Mouse (Mus musculus) ES-E14 (cell line): ENCODE data around the gene Il17c. TPM values are rescaled to one million over a fixed set of nuclear protein-coding genes. Genes with fewer than 3 reads are reported as not detected.

Experiments
- DNase-seq: peaks from one replicate; pipeline ENCODE4 v3.0.0-alpha.2; 2013; ENCODE audit warnings: low read depth, low spot score
- H3K27ac ChIP-seq: 2 replicates; pipeline ENCODE4 v1.5.1; 2012; ENCODE audit warnings: low read depth, mild to moderate bottlenecking, low read length, moderate library complexity, mixed read lengths; ENCODE audit not compliant: poor library complexity, insufficient read depth, severe bottlenecking
- H3K36me3 ChIP-seq: 2 replicates; pipeline ENCODE4 v1.6.1; 2012; ENCODE audit warnings: mild to moderate bottlenecking, low read length, moderate library complexity, mixed read lengths; ENCODE audit not compliant: control insufficient read depth, poor library complexity, insufficient read depth, severe bottlenecking
- H3K4me1 ChIP-seq, 2 experiments: fragments of 150-350 bp in 1 of 2; sonication (generic) in 1 of 2; 2 replicates each; pipeline ENCODE4 v1.6.1; 2012; ENCODE audit warnings: low read length in 2 of 2, mild to moderate bottlenecking in 1 of 2, mixed read lengths in 1 of 2; ENCODE audit not compliant: control insufficient read depth in 2 of 2, insufficient read depth in 2 of 2, poor library complexity in 1 of 2
- H3K4me3 ChIP-seq, 2 experiments: fragments of 150-350 bp in 1 of 2; sonication (generic) in 1 of 2; 2 replicates each; pipeline ENCODE4 v1.5.1; 2012; ENCODE audit warnings: low read length in 2 of 2, low read depth in 1 of 2, mild to moderate bottlenecking in 1 of 2, mixed read lengths in 1 of 2; ENCODE audit not compliant: insufficient read depth in 1 of 2, poor library complexity in 1 of 2, severe bottlenecking in 1 of 2
- H3K9ac ChIP-seq: 2 replicates; pipeline ENCODE4 v1.6.1; 2012; ENCODE audit warnings: low read depth, mild to moderate bottlenecking, low read length, mixed read lengths; ENCODE audit not compliant: poor library complexity, insufficient read depth, severe bottlenecking
- H3K9me3 ChIP-seq: fragments of 150-350 bp; sonication (generic); 2 replicates; pipeline ENCODE4 v1.6.1; 2012; ENCODE audit warnings: low read depth, mild to moderate bottlenecking, low read length; ENCODE audit not compliant: control insufficient read depth, insufficient read depth
- CHD2 ChIP-seq: IDR thresholded peaks from 2 replicates; pipeline ENCODE4 v1.6.1; 2014; ENCODE audit warnings: mild to moderate bottlenecking, low read depth, low read length, inconsistent platforms
- HCFC1 ChIP-seq: IDR thresholded peaks from 2 replicates; pipeline ENCODE4 v1.6.1; 2012; ENCODE audit warnings: low read length, inconsistent platforms, borderline replicate concordance; ENCODE audit not compliant: insufficient read depth
- MAFK ChIP-seq: IDR thresholded peaks from 2 replicates; pipeline ENCODE4 v1.6.1; 2014; ENCODE audit warnings: mild to moderate bottlenecking, low read depth, low read length, inconsistent platforms; ENCODE audit not compliant: insufficient read depth
- ZC3H11A ChIP-seq: IDR thresholded peaks from 2 replicates; pipeline ENCODE4 v1.6.1; 2012; ENCODE audit warnings: low read depth, mild to moderate bottlenecking, inconsistent platforms, low read length, borderline replicate concordance
- ZNF384 ChIP-seq: IDR thresholded peaks from 2 replicates; pipeline ENCODE4 v1.6.1; 2012; ENCODE audit warnings: low read depth, low read length, inconsistent platforms
- in situ Hi-C, 2 experiments: fragments of 600-800 bp; cut with MboI; formaldehyde crosslinking; loops; one replicate each; pipeline ENCODE4 v1.15.1; 2025; ENCODE audit warnings: low sequenced_read_pairs in 2 of 2, inconsistent platforms in 1 of 2; ENCODE audit not compliant: unreplicated experiment in 2 of 2
- total RNA-seq: library from RNA; depleted of rRNA; stranded (reverse); fragments of 300-350 nt; gene quantifications from 2 replicates; pipeline ENCODE4 v1.2.3, GENCODE M21; 2012

Il17c gene
- total RNA-seq, 1 experiment = not detected

GRCm38 (mm10) chr8:122441326-122441725 is 19.5 kb downstream of the Il17c start:
- no peak for TF ChIP-seq MAFK
- peaks cover 0 to 22% of the 10 kb centered on the region in 2 experiments; a peak in 2 of 4 replicates for H3K4me1 ChIP-seq
- no peak for DNase-seq
- peaks cover 19% of the 10 kb centered on the region; the same call in 1 of the 2 replicates for H3K36me3 ChIP-seq
- H3K9ac ChIP-seq = no peak overlapping the region
- no peak overlapping the region for H3K27ac ChIP-seq
- in situ Hi-C loops = no loop called here
- no peaks in the 10 kb centered on the region for H3K9me3 ChIP-seq
- no peak overlapping the region for H3K4me3 ChIP-seq

GRCm38 (mm10) chr8:122442356-122442755 is 20.5 kb downstream of the Il17c start:
- Histone ChIP-seq H3K27ac (no peak overlapping the region), H3K9ac (peak overlapping the region; percentile 81; the same call in 1 of the 2 replicates), H3K4me3 (peak overlapping the region; percentile 84 to 97), H3K4me1 (peaks cover 0 to 15% of the 10 kb centered on the region in 2 experiments; a peak in 2 of 4 replicates), H3K36me3 (peaks cover 11% of the 10 kb centered on the region; the same call in 1 of the 2 replicates), H3K9me3 (no peaks in the 10 kb centered on the region)
- no peak for TF ChIP-seq MAFK
- TF ChIP-seq CHD2 = no peak
- TF ChIP-seq HCFC1 = no peak
- no peak for TF ChIP-seq ZNF384
- TF ChIP-seq ZC3H11A = no peak
- no peak for DNase-seq
- in situ Hi-C loops = no loop called here

DNA sequence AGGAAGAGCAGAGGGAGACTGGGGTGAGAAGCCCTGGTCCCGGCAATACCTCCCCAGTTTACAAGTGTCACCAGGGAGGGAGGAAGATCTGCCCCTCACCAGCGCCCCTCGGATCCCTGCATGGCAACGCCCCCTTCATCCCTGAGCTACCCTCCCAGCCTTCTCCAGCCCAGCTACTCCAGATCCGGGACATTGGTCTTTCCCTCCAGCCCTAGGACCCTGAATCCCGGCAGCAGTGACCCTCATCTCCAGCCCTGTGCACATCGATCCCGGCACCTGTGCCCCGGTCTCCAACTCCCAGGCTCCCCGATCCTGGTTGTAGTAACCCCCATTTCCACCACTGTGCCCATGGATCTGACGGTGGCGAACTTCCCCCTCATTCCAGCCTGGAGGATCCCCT is 21.0 kb downstream of the Il17c start:
- peak overlapping the region; percentile 81 for H3K9ac ChIP-seq
- TF ChIP-seq MAFK = no peak
- peak; percentile 15; the same call in 1 of the 2 replicates for TF ChIP-seq HCFC1
- no peak for TF ChIP-seq ZC3H11A
- 0 out of 2 replicates have a peak overlapping the region, but pooled peaks have one; percentile 35 for H3K27ac ChIP-seq
- peaks cover 0 to 12% of the 10 kb centered on the region in 2 experiments; a peak in 1 of 4 replicates for H3K4me1 ChIP-seq
- H3K4me3 ChIP-seq = peak overlapping the region; percentile 84 to 97
- no peak for DNase-seq
- H3K36me3 ChIP-seq = peaks cover 9% of the 10 kb centered on the region; the same call in 1 of the 2 replicates
- in situ Hi-C loops = no loop called here
- no peaks in the 10 kb centered on the region for H3K9me3 ChIP-seq

DNA sequence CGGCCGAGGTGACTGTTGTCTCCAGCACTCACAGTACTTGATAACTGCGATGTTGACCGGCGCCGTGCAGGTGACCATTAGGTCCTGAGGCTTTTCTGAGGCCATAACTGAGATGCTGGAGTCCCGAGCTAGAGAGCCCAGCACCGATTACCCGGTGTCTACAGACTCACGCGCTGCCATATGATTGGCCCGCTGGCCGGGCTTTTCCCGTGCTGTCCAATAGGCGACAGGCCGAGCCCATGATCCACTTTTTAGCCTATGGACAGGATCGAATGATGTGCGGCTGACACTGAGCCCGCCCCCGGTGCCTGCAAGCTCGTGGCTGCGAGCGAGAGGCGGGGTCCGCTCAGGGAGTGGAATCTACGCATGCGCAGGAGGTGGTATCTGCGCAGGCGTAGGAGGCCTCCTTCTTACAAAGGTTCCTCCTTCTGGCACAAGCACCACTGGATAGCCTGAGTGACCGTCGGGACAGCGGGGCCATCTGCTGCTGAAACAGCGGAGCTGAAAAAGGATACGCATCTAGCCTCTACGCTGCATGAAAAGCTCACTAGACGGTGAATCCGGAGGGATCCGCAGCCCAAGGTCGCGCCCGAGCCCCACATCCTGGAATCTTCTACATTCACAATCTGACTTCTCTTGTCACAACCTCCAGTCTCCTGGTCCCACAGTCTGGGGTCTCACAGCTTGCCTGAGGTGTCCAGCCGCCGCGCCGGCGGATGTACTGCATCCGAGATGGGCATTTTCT is 21.6 kb downstream of the Il17c start, which contains the start of gene Mvd:
Gene Mvd, minus strand, starts transcription at position 161 of the 745 bp plus-strand sequence.
- no peak for TF ChIP-seq ZC3H11A
- no peak for TF ChIP-seq ZNF384
- in situ Hi-C loops = no loop called here
- DNase-seq = peak; percentile 95
- H3K4me3 ChIP-seq = peak within 1 kb of the TSS; percentile 84 to 97
- peak within 1 kb of the TSS; percentile 61 for H3K27ac ChIP-seq
- H3K9ac ChIP-seq = peak within 1 kb of the TSS; percentile 94
- peaks cover 0 to 8% of the 10 kb centered on the region in 2 experiments; a peak in 1 of 4 replicates for H3K4me1 ChIP-seq
- peaks cover 8% of the 10 kb centered on the region; the same call in 1 of the 2 replicates for H3K36me3 ChIP-seq
- no peaks in the 10 kb centered on the region for H3K9me3 ChIP-seq
